Mouse (Mus musculus) frontal cortex, postnatal 25 days (tissue): ENCODE results near the gene Lrmda.
"Not testable (repeated sequence)": the region's sequence is repeated elsewhere in the genome, so short reads cannot be mapped to it uniquely, and the experiment has no call there.

Experiments
- DNase-seq, 2 experiments: peaks; one replicate each; pipeline ENCODE4 v3.0.0; 2022; ENCODE audit warnings: low spot score in 2 of 2

Lrmda gene

DNA sequence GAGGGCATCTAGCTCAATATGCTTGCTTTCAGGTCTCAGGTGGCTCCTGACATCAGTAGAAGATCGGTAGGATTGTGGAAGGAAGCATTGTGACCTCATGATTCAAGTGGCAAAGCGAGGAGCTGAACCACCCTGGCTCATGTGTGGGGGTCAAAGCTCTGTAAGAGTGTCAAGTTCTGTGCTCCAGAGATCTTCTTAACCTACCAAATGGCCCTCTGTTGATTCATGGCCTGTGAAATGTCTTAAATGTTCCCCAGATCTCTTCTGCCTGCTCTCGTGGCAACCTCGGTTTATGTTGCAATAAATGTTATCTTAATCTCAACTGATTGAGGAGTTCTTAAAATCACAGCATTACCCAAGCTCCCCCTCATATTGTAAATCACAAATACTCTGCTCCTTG lies 780.5 kb downstream of the Lrmda start:
- no peak for DNase-seq

DNA sequence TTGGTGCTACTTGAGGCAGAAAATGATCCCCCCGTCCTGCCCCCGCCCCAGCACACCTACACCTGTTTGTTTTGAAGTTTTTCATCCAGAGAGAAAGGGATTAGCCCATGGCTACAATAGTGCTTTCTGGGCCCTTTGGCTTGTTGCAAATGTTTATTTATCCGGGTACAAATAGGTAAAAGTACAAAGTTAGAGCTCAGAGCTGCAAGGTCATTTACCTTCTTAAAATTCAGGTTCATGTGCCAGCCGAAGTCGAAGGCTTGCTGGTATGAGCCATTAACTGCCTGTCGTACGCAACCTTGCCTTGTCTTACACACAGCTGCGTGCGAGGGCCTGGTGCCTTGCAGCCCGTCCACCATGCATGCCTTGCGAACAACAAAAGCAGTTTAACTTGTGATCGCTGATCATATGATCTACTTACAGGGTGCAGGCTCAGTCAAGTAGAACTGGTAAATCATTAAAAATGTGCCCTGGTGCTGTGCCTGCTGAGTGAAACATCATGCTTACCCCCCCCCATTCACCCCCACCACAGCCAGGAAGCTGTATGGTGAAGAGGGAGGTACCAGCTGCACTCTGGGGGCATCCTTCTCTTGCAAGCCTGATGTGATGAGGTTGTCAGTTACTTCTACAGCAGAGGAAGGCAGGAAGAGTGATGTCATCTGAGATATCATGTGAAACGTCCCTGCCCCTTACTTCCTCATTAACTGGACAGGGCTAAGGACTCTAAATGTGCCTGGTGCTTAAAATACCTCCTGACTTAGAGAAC lies 781.5 kb downstream of the Lrmda start:
- no peak for DNase-seq

DNA sequence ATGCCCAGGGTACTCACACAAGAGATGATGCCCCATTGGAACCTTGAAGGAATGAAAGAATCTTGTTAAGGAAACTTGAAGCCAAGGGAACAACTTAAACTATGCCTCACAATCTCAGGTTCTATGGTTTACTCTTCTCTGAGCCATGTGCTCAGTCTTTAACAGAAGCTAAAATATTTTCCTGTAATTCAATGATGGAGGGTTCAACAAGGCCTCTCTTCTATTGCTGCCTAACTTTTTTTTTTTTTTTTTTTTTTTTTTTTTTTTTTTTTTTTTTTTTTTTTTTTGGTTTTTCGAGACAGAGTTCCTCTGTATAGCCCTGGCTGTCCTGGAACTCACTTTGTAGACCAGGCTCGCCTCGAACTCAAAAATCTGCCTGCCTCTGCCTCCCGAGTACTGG lies 782.2 kb downstream of the Lrmda start:
- not testable (repeated sequence) for DNase-seq

DNA sequence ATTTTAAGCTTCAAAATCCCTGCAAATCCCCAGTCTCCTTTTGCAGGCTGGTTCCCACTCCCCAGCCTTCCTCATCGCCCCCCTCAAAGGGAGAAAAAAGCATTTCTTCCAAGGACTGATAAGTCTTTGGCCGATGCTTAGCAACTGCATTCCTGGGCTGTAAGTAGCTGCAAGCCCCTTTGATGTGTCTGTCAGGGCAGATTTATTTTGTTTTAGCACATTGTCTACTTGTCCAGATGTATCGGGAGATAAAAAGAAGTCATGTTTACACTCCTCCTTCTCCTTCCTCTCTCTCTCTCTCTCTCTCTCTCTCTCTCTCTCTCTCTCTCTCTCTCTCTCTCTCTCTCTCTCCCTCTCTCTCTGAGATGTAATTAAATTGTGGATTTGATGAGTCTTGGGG lies 787.8 kb downstream of the Lrmda start:
- DNase-seq: no peak

DNA sequence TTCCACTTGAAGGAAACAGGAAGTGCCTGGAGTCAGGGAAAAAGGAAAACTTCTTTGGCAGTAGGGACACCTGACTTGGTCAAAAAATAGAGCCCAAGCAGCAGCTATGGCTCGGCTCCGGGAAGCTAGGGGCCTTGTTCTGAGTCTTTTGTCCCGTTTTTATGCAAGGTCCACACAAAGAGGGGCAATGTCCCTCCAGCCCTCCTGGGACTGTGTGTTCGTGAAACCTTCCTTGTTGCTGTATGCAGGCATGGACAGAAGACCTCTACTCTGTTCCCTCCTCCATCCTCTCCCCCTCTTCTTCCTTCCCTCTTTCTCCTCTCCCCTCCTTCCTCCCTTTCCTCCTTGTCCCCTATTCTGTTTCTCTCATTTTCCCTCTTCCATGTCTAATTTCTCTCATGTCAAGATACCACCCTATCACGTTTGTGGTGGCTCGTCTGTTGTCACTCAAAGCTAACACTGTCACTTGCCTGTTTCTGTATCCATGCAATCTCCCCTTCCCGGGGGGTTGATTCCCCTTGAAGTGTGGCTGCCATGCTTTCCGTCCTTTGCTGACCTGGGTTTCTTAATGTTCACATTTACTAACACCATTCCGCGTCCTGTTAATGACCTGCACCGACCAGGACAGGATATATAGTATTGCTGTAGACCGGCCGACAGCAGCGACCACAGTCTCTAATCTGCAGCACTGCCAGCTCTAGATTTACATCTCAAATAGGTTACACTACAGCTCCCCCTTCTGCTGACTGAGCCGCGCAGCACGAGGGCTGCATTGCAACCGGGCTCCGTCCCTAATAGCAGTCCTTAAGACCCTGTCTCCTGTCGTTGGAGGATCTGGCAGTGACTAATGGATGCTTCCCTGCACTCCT lies 788.4 kb downstream of the Lrmda start:
- DNase-seq: peak; percentile 25 to 36

DNA sequence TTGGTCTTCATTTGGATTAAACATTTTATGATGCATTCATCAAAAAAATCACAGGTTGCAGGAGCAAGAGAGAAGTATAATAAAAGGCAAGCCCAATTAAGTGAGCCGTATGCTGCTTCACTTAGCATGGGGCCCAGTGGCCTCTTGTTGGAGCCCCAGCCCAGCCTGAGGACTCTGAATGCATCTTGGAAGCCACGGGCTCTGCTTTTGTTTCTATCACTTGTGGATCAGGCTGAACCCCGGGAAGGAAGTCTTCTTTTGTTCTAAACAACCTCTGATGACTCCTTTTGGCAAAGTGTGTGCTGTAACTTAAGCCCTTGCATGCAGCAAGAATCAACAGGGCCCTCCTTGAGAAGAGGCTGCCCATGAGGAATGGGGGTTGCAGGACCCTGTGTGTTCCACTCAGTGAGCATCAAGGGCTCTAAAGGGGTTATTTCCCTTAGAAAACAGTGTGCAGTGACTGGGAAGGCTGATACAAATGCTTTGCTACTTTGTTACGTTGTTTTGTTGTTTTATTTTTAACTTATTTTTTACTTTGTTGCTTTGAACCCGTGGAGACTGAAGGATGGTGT lies 789.2 kb downstream of the Lrmda start:
- no peak for DNase-seq

DNA sequence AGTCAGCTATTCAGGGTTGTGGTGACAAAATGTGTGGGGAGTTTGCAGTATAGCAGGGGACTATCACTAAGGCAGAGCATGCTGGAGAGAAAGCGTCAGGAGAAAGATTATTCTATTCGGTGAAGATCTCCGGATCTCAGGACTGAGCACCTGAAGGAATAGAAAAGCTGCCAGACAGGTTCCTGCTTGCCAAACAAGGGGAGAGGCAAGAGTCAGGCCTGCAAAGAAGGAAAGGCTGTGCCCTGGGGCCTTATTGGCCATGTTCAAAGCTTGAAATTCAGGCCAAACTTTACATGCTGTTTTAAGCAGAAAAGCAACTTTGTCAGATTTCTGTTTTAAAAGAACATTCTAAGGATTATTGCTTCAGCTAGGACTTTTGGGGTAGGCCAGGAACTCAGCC lies 789.7 kb downstream of the Lrmda start:
- DNase-seq: no peak

DNA sequence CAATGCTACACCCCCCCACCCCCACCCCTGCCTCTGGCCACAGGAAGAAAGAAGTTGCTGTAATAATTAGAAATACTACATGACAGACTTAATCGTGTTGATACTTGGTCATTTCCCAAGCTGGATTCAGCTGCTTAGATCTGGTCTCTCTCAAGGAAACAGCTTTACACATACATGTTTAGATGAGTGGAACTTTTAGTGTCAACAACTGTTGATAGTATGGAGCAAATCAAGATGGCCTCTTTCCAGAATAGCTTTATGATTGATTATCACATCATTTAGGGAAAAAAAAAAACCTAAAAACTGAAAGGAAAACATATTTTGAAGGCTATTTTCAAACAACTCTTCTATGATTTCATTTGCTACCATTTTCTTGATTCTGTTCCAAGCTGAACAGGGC lies 791.0 kb downstream of the Lrmda start:
- no peak for DNase-seq

DNA sequence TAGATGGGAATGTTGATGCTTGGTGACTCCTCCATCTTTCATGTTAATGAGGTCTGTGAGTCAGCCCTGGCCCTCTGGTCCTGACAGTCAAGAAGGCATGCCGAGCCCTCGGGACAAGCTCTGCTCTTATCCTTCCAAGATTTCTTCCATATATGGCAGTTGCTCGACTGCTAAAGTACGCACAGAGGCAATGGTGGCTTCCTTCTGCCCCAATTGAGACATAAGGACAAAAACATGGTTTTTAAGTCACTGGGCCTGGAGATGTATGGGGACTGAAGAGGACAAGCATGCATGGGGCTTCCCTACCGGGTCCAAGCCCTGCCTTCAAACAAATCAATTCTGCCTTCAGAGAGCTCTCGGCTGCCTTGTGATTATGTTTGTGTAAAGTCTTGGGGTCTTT lies 793.3 kb downstream of the Lrmda start:
- no peak for DNase-seq

DNA sequence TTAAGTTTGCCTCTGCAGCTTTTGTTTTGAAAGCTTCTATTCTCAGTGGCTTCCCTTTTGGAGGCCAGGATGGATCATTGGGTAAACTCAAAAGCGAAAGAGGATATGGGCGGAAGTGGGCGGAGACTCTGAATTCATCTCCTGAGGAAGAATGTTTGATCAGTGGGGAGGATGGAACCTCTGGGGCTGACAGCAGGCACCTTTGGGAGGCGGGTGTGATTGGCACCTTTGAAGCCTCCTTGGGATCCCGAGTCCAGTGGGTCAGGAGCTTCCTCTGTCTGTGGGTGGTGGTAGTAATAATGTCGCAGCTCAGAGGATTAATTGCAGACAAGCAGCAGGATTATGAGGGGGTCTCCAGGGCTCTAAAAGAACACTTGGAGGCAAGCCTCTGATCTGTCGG lies 793.9 kb downstream of the Lrmda start:
- no peak for DNase-seq

DNA sequence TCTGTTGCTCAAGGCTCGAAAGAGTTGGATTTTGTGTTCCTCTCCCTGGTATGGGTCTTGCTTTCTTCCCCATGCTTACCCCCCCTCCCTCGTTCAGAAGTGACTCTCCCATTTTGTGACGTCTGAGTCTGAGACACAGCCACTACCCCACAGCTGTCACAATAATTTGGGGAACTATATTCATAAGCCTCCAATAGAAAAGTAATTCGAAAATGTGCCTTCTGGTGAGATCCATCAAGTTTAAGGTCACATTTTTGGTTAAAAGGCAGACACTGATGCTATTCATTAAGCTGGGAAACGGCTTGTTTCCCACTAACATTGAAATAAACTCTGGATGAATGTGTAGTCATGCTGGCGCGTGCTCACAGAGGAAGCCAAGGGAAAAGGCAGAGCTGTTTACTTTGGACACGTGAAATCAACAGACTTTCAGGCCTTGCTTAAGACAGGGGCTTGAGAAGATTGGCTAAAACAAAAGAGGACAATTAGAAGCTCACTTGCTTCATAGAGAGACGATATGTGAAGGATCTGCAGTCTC lies 795.4 kb downstream of the Lrmda start:
- no peak for DNase-seq

DNA sequence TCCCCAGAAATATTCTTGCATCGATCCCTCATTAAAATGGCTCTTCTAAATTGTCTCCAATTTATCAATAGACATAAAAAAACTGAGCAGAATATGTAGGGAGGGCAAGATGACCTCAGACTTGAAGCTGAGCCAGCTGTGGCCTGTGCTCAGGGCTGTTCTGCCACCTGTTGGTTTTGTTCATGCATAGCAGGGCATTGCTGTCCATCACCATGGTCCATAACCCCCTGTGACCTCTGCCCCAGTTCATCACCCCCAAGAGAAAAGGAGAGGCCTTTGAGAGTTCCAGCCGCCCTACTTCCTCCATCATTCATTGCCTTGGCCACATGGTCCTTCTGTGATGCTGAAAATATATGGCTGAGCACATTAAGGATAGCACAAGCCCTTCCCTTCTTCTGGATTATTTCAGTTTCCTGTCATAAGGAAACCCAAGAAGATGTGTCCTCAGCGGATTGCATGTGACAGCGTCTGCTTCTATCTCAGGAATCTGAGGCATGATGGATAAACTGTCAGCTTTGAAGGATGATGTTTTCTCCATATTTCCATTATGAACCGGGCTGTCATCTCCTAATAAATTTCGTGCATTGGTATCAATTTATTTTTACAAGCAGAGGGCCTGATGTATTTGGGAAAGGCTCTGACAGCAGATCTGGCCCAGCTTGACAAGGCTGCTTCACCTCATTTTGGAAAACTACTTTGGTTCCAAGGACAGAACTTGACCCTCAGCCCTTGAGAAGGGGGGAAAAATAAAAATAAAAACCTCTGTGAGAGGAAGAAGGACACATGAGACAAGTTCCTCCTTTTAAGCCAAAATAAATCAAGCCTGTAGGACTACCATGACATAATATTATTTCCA lies 798.1 kb downstream of the Lrmda start:
- no peak for DNase-seq

DNA sequence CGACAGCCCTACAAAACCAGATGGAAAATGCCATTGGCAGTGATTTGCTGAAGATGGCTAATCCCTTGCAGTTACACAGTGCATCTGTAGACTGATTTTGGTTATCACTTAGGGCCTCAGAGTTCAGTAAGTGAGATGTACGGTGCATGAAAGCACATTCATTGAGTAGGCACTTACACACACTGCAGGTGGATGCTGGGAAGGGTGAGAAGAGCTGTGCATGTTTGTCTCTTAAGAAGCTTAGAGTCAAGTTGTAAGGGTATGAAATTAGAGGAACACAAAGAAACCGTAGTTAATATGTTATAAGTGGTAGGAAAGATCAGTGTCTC lies 798.7 kb downstream of the Lrmda start:
- DNase-seq: no peak

DNA sequence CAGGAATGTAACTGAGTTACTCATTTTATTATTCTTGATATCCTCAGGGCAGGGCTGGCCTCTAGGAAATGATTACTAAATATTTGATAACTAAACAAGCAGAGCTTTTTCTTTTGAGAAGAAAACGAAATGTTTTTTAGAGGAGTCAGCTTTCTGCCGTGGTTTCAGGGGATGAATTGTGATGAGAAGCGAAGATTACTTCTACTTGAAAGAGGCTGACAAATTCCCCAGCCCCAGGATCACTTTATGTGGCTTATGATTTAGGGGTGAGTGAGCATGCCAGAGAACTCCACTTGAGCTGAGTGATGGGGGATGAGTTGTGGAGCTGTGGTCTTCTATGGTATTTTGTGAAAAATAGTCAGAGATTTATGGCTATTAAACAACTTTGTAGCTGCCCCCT lies 803.4 kb downstream of the Lrmda start:
- DNase-seq: no peak

DNA sequence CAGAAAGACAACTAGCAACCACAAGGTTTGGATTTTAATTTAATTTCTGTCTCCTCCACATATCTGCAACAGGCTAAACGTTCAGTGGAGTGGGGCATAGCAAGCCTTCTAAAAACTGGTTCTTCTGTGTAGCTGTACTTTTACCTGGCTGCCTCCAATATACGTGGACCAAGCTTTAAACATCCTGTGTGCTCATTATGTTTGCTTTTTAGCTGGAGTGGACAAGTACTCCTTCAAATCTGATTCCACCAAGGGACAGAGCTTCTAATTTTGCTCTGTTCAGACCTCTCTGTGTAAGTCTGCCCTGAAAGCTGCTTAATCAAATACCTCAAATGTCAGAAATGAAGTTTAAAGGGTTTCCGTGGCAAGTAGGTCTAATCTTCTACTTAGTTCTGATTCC lies 807.3 kb downstream of the Lrmda start:
- no peak for DNase-seq

DNA sequence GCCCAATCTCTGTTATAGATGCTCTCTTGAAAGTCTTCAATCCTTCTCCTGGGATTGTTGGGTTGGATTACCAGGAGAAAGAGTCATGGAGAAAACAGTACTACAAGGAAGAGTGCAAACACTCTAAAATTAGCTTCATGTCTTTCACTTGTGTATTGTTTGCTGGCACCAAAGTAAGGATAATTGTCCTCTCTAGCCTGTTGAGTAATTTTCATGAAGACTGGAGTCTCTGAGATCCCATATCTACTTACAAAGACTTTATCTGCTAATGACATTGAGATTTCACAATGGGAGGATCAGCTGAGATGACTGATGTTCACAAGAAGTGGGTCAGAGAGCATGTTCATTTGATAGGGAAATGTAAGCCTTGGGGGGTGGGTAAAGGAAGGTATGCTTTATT lies 817.5 kb downstream of the Lrmda start:
- no peak for DNase-seq

DNA sequence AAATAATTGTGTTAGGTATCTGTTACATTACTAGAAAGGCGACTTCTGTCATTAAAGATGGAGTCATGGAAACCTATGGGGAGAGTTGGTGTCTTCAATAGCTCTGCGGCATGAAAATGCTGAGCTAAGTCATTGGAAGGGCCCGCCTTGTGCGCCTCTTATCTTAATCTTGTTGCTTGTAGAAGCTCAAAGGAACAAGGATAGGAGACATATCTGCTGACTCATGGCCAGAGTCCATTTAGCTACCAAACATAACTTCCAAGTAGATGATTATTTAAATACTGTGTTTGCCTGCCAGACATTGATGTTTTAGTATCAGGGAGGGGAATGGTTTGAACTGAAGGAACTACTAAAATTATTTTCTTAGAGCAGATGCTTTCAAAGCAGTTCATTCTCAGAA lies 821.6 kb downstream of the Lrmda start:
- DNase-seq: no peak

DNA sequence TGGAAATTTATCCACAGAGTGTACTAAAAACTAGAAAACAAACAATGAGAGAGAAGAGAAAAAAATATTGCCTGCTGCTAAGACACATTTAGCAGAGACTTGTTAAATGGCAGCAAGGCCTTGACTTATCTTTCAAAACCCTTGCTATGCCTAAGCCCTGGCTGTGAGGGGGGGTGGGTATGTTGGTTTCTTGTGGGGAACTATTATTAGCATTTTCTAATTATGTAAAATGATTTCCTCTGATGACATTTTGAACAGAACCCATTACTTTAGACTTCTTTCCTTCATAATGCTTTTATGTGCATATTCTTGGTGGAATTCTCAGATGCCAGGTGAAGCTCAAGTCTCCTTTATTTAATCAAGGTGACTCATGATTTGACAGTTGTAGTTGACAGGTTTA lies 824.5 kb downstream of the Lrmda start:
- DNase-seq: no peak

DNA sequence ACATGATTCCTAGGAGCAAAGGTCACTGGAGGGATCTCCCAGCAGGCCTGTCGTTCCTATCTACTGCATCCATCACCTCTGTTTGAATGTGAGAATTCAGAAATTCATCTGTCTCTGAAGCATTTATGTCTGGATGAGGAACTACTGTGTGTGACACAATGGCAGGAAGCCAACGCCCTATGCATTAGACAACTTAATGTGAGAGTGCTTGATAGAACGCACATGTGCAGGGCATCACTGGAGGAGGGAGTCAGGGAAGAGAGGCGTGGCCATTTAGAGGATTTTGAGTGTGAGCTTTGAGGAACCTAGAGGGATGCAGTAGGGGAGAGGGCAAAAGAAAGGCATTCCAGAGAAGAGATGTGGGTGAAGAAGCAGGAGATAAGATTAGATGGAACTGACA lies 825.9 kb downstream of the Lrmda start:
- no peak for DNase-seq

DNA sequence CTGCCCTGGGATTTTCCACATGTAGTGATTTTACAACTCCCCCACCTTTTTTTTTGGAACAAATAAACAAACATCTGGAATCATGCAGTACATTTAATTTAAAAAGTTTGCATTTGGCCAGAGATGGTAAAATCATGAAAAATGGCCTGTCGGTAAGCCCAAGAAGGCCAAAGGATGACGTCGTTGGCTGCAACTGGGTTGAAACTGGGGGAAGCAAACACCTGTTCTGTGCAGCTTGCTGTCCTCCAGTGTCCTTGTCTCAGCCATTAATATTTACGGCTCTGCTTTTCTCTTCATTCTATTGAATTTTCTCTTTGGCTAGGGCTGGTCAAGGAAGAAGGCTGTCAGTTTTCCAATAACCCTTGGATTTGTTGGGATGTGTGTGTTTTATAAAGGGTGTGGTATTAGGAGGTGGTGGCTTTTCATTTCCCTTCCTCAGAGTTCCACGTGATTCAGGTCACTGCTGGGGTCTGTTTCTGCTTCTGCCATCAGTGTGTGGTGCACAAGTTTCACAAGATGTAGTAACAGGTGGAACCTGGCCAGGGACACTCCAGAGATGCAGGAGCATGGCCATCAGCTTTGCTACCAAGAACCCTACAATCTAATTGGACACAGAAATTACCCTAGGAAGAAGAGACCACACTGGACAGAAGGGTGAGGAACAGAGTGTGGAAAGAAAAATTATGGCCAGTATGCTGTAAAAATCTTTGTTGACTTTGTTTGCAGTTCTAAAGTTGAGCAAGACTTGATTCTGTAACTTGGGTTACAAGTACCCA lies 827.7 kb downstream of the Lrmda start:
- DNase-seq: no peak

DNA sequence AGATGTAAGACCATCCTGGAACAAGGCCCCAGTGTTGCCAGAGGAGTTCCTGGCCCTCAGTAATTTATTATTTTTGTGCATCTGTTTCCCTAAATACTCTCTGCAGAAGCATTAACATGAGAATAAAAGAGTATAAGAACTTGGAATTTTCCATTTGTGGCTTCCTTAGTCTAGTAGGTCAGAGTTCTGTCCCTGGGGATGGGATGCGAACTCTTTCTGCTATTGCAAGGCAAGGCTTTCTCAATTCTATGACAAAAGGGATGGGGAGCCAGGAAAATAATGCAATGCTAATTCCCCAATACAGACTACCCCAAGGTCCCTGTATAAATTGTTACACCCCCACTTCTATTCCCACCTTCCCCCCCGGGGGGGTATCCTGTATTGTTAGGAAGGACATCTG lies 829.6 kb downstream of the Lrmda start:
- DNase-seq: no peak
